Mouse (Mus musculus) heart, embryonic 14.5 days (tissue): ENCODE measurements around the gene Wdr43. TPM values are rescaled to one million over a fixed set of nuclear protein-coding genes. Genes with fewer than 3 reads are reported as not detected.

Experiments
- ATAC-seq: fragments of 200-750 bp; cut with Nextera tagmentation; 2 replicates; pipeline ENCODE4 v1.8.0; 2017; ENCODE audit warnings: low read depth, moderate TSS enrichment; ENCODE audit not compliant: insufficient number of reproducible peaks, insufficient read depth, low FRiP score
- H3K27ac ChIP-seq, 2 experiments: fragments of 200-500 bp in 1 of 2; fragments of 300-500 bp in 1 of 2; sonication (generic) in 1 of 2; replicated peaks in 1 of 2; 2 replicates each; pipeline ENCODE4 v1.5.1; 2012 to 2014; ENCODE audit warnings: low read depth in 2 of 2, low read length in 2 of 2, control low read depth in 1 of 2, mild to moderate bottlenecking in 1 of 2, mixed read lengths in 1 of 2; ENCODE audit not compliant: control insufficient read depth in 1 of 2, insufficient read depth in 1 of 2
- H3K27me3 ChIP-seq: fragments of 300-500 bp; sonication (generic); 2 replicates; pipeline ENCODE4 v1.6.1; 2014; ENCODE audit warnings: mild to moderate bottlenecking, low read length, control low read depth; ENCODE audit not compliant: control insufficient read depth, insufficient read depth
- H3K36me3 ChIP-seq: fragments of 300-500 bp; sonication (generic); 2 replicates; pipeline ENCODE4 v1.6.1; 2014; ENCODE audit warnings: mild to moderate bottlenecking, control low read depth, low read length, mixed read lengths; ENCODE audit not compliant: control insufficient read depth, insufficient read depth
- H3K4me1 ChIP-seq, 2 experiments: fragments of 200-500 bp in 1 of 2; fragments of 300-500 bp in 1 of 2; sonication (generic) in 1 of 2; 2 replicates each; pipeline ENCODE4 v1.6.1; 2012 to 2014; ENCODE audit warnings: low read length in 2 of 2, control low read depth in 1 of 2, mixed read lengths in 1 of 2; ENCODE audit not compliant: control insufficient read depth in 2 of 2, insufficient read depth in 2 of 2
- H3K4me2 ChIP-seq: fragments of 300-500 bp; sonication (generic); 2 replicates; pipeline ENCODE4 v1.6.1; 2014; ENCODE audit warnings: mild to moderate bottlenecking, low read length
- H3K4me3 ChIP-seq, 2 experiments: fragments of 200-500 bp in 1 of 2; fragments of 300-500 bp in 1 of 2; sonication (generic) in 1 of 2; 2 replicates each; pipeline ENCODE4 v1.5.1; 2012 to 2014; ENCODE audit warnings: low read length in 2 of 2, mild to moderate bottlenecking in 2 of 2, control low read depth in 1 of 2, low read depth in 1 of 2, moderate library complexity in 1 of 2; ENCODE audit not compliant: control insufficient read depth in 1 of 2, insufficient read depth in 1 of 2
- H3K9ac ChIP-seq: fragments of 300-500 bp; sonication (generic); 2 replicates; pipeline ENCODE4 v1.6.1; 2014; ENCODE audit warnings: mild to moderate bottlenecking, low read length
- H3K9me3 ChIP-seq: fragments of 300-500 bp; sonication (generic); 2 replicates; pipeline ENCODE4 v1.6.1; 2016; ENCODE audit warnings: low read length, control low read depth; ENCODE audit not compliant: control insufficient read depth
- WGBS: fragments of 180-500 bp; shearing (Covaris S2); extraction: QIAGEN DNeasy Blood & Tissue Kit; methylation state at CpG from one replicate; pipeline ENCODE4 v1.1.7; 2014; 5-methylcytosine and 5-hydroxymethylcytosine counted together
- polyA plus RNA-seq: library from polyadenylated mRNA; unstranded; fragments of >200 nt; fragmentation: Nextera tagmentation; extraction: Ambion mirVana; gene quantifications from 2 replicates; pipeline ENCODE4 v1.2.1, GENCODE M21; 2014

The Wdr43 gene
- polyA plus RNA-seq, 1 experiment from 2014 or later = 40.0 TPM

DNA sequence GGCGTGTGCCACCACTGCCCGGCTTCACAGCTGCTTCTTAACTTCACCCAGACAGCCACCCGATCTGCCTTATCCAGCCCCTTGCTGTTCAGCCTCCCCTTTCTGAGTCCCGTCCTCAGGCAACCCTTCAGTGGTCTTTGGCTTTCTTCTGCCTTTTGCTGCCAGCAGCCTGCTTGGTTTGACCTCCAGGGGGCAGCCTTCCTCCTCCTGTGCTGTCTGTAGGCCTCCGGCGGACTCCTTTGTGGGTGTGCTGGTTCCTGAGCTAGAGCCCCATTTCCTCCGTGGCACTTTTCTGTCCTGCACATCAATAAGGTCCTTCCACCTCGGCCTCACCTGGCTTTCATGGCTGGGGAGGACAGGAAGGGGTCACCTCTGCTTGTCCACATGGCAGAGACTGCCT is 78.1 kb downstream of the Wdr43 start:
- H3K27ac ChIP-seq = no peak overlapping the region
- peaks cover 28 to 33% of the 10 kb centered on the region in 2 experiments for H3K4me1 ChIP-seq
- WGBS = 62% methylated on average over 8 of the region's 8 CpGs
- H3K9ac ChIP-seq = no peak overlapping the region
- ATAC-seq = no peak
- no peak overlapping the region for H3K4me2 ChIP-seq
- no peaks in the 10 kb centered on the region for H3K36me3 ChIP-seq
- H3K4me3 ChIP-seq = no peak overlapping the region
- no peaks in the 10 kb centered on the region for H3K9me3 ChIP-seq
- no peaks in the 10 kb centered on the region for H3K27me3 ChIP-seq

DNA sequence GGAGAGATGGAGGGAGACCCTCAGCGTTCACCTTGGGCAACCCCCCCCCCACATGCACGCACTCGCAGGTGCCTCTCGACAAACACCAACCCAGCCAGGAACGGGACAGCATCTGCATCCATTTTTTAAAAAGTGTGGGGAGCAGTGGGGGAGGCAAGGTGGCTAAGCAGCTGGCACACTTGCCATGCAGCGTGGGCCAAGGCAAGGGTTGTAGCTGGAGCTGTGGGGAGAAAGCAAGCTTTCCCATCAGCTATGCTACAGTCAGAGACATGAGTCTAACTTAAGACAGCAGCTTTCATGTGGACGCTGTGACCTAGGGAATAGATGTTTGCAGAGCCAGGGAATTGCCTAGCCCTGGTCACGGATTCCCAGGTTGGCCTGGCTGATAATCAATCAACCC is 79.5 kb downstream of the Wdr43 start:
- WGBS = 89% methylated on average over 8 of the region's 8 CpGs
- Histone ChIP-seq H3K4me2 (no peak overlapping the region), H3K4me3 (no peak overlapping the region), H3K9ac (no peak overlapping the region), H3K27me3 (no peaks in the 10 kb centered on the region), H3K9me3 (no peaks in the 10 kb centered on the region), H3K36me3 (no peaks in the 10 kb centered on the region), H3K4me1 (peaks cover 34 to 35% of the 10 kb centered on the region in 2 experiments), H3K27ac (no peak overlapping the region)
- no peak for ATAC-seq

DNA sequence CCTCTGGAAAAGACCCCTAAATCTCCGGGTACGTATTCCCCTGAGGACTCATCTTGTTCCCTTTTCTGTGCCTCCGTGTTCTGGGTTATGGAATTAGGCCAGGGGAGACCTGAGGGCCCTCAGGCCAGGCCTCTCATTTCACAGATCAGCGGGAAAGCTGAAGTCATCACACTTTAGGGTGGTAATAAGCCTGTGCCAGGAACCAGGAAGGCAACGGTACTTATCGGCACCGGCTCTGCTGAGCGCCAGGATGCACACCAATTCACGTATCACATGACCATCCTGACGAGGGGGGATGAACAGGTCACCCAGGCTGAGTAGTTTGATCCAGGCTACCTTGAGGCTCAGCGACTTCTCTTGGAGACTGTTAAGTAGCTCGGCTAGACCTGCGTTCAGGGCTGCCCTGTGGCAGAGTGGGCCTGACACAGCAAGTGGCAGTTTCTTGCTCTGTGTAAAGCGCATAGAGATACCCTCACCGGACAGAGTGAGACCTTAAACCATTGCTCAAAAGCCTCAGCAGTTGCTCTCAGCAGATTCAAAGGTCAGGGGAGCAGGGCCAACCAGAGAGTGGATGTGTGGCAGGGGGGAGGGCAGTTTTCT is 80.1 kb downstream of the Wdr43 start:
- no peak overlapping the region for H3K4me3 ChIP-seq
- peak overlapping the region; percentile 9; the same call in 1 of the 2 replicates for H3K9ac ChIP-seq
- WGBS = 70% methylated on average over 15 of the region's 15 CpGs
- 0 out of 4 replicates have a peak overlapping the region, but pooled peaks of 1 of the 2 experiments have one; percentile 29 for H3K27ac ChIP-seq
- H3K9me3 ChIP-seq = no peaks in the 10 kb centered on the region
- peaks cover 34 to 35% of the 10 kb centered on the region in 2 experiments for H3K4me1 ChIP-seq
- ATAC-seq = no peak
- H3K27me3 ChIP-seq = no peaks in the 10 kb centered on the region
- H3K4me2 ChIP-seq = no peak overlapping the region
- H3K36me3 ChIP-seq = no peaks in the 10 kb centered on the region

DNA sequence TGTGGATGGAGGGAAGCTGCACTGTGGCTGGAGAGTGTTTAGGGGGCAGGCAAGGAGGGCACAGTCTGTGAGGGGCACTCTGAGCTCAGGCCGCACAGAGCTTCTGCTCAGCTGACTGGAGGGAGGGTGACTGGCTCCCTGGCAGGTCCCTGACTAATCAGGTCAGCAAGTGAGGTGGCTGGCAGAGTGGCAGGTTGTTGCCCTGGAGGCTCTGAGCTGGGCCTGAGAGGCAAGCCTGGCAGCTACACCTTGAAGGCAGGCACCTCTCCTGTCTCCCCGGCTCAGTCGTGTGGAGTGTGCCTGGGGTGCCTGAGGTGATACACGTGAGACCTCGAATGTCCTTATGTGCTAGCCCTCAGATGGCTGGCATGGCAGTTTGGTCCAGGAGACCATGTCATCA is 80.7 kb downstream of the Wdr43 start:
- H3K4me1 ChIP-seq = peaks cover 31 to 33% of the 10 kb centered on the region in 2 experiments
- no peaks in the 10 kb centered on the region for H3K27me3 ChIP-seq
- peak overlapping the region; percentile 9; the same call in 1 of the 2 replicates for H3K9ac ChIP-seq
- H3K4me2 ChIP-seq = no peak overlapping the region
- H3K9me3 ChIP-seq = no peaks in the 10 kb centered on the region
- H3K36me3 ChIP-seq = no peaks in the 10 kb centered on the region
- no peak overlapping the region for H3K4me3 ChIP-seq
- ATAC-seq = no peak
- H3K27ac ChIP-seq = 0 out of 4 replicates have a peak overlapping the region, but pooled peaks of 1 of the 2 experiments have one; percentile 29
- WGBS = 78% methylated on average over 5 of the region's 5 CpGs

DNA sequence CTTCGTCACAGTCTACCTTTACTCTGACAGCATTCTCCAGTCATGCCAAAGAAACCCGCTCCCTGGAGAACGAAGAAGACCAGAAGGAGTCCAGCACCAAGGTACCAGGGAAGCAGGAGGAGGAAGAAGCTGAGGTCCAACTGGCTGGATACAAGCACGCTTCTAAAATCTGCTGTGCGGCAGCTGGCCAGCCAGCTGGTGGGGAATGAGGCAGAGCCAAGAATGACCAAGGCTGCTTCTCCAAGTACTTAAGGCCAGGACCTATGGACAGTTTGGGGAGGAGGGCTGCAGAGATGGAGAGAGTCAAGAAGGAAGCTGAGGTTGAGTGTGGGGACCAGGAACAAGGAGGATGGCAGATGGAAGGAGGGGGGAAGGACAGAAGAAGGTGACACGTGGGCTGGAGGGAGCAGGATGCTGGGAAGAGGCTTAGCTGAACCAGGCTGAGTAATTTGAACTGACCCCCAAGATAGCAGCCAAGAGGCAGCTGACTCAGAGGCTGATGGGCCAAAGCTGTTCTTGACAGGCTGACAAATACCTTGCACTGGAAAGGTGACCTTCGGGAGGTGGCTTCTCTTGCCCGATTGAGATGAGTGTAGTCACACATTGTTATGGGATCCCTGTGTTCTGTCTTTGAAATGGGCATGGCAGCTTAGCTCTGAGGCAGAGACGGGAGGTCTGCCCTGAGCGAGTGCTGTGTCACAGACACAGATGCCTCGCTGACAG is 82.4 kb downstream of the Wdr43 start:
- Histone ChIP-seq H3K36me3 (no peaks in the 10 kb centered on the region), H3K4me3 (no peak overlapping the region), H3K9ac (no peak overlapping the region), H3K9me3 (no peaks in the 10 kb centered on the region), H3K27me3 (no peaks in the 10 kb centered on the region), H3K27ac (peak overlapping the region; percentile 82 to 93), H3K4me2 (no peak overlapping the region), H3K4me1 (peaks cover 28 to 30% of the 10 kb centered on the region in 2 experiments)
- ATAC-seq = peak; percentile 87
- 31% methylated on average over 11 of the region's 11 CpGs for WGBS

DNA sequence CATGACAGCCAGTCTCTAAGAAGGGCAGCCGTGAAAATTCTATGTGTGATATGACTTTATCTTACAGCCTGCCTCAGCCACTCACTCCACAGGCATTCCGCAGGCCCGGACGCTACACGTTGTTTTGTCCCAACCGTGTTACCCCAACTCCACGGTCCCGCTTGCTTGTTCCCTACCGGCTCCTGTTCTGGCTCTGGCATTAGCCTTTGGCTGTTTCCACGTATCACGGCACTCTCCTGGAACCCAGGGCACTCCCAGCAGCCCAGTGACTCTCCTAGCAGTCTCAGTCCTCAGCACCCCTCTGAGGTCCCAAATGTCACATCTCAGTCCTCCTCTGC is 82.9 kb downstream of the Wdr43 start:
- WGBS = 9% methylated on average over 11 of the region's 11 CpGs
- peak overlapping the region; percentile 30; the same call in 1 of the 2 replicates for H3K9ac ChIP-seq
- H3K4me1 ChIP-seq = peaks cover 28 to 30% of the 10 kb centered on the region in 2 experiments
- no peaks in the 10 kb centered on the region for H3K9me3 ChIP-seq
- peak; percentile 62; the same call in 1 of the 2 replicates for ATAC-seq
- no peak overlapping the region for H3K4me3 ChIP-seq
- H3K27ac ChIP-seq = peak overlapping the region; percentile 82 to 93
- H3K36me3 ChIP-seq = no peaks in the 10 kb centered on the region
- H3K4me2 ChIP-seq = 0 out of 2 replicates have a peak overlapping the region, but pooled peaks have one; percentile 29
- no peaks in the 10 kb centered on the region for H3K27me3 ChIP-seq

DNA sequence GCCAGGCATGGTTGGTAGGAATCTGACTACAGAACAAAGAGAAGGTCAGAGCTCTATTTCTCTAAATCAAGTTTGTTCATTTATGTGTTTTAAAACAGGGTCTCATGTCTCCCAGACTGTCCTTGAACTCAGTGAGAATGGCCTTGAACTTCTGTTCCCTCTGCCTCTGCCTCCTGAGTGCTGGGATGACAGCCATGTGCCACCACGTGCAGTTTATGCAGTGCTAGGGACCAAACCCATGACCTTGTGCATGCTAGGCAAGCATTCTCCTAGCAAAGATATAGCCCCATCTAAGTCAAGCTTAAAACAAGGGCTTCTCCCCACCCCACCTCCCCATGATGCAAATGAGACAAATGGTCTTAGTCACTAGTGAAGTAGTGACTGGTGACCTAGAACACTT is 89.4 kb downstream of the Wdr43 start:
- H3K4me1 ChIP-seq = peaks cover 16 to 27% of the 10 kb centered on the region in 2 experiments
- peak overlapping the region; percentile 71 to 76 for H3K27ac ChIP-seq
- no peaks in the 10 kb centered on the region for H3K27me3 ChIP-seq
- 0 out of 2 replicates have a peak, but pooled peaks cover 4% of the 10 kb centered on the region for H3K9me3 ChIP-seq
- 35% methylated on average over 1 of the region's 1 CpGs for WGBS
- no peak for ATAC-seq
- no peak overlapping the region; the same call in 1 of the 2 replicates for H3K9ac ChIP-seq
- H3K4me3 ChIP-seq = no peak overlapping the region
- H3K36me3 ChIP-seq = no peaks in the 10 kb centered on the region
- no peak overlapping the region for H3K4me2 ChIP-seq
